Mouse (Mus musculus) myocyte (in vitro differentiated cells): ENCODE measurements around the gene Prnp.

Experiments used
- CEBPB ChIP-seq: IDR thresholded peaks from 2 replicates; pipeline ENCODE4 v1.6.1; 2011; ENCODE audit warnings: mild to moderate bottlenecking, moderate library complexity; ENCODE audit not compliant: poor library complexity, insufficient read depth, severe bottlenecking
- E2F4 ChIP-seq: IDR thresholded peaks from one replicate; pipeline ENCODE4 v1.6.1; 2011; ENCODE audit warnings: mild to moderate bottlenecking, control low read depth, moderate library complexity; ENCODE audit not compliant: insufficient read depth
- MAX ChIP-seq: IDR thresholded peaks from one replicate; pipeline ENCODE4 v1.6.1; 2011; ENCODE audit warnings: low read depth, mild to moderate bottlenecking, control low read depth
- MYOD1 ChIP-seq, 3 experiments: IDR thresholded peaks; one replicate each; pipeline ENCODE4 v1.6.1; 2011; ENCODE audit warnings: control low read depth in 2 of 3, low read depth in 2 of 3, mild to moderate bottlenecking in 2 of 3, moderate library complexity in 1 of 3; ENCODE audit not compliant: insufficient read length in 2 of 3, control insufficient read depth in 1 of 3
- MYOG ChIP-seq, 3 experiments: IDR thresholded peaks; one replicate each; pipeline ENCODE4 v1.6.1; 2011; ENCODE audit warnings: control low read depth in 2 of 3, low read depth in 2 of 3, mild to moderate bottlenecking in 2 of 3; ENCODE audit not compliant: insufficient read length in 2 of 3, control insufficient read depth in 1 of 3, insufficient read depth in 1 of 3
- POLR2A ChIP-seq: IDR thresholded peaks from one replicate; pipeline ENCODE4 v1.6.1; 2011; ENCODE audit warnings: low read depth, mild to moderate bottlenecking, control low read depth, moderate library complexity; ENCODE audit not compliant: insufficient read length
- POLR2AphosphoS2 ChIP-seq: IDR thresholded peaks from one replicate; pipeline ENCODE4 v1.6.1; 2011; ENCODE audit warnings: low read depth, control low read depth; ENCODE audit not compliant: insufficient read length
- REST ChIP-seq: IDR thresholded peaks from one replicate; pipeline ENCODE4 v1.6.1; 2011; ENCODE audit warnings: mild to moderate bottlenecking, control low read depth, moderate library complexity; ENCODE audit not compliant: insufficient read depth, insufficient read length
- SRF ChIP-seq: IDR thresholded peaks from one replicate; pipeline ENCODE4 v1.6.1; 2011; ENCODE audit warnings: low read depth; ENCODE audit not compliant: control insufficient read depth, insufficient read length
- TCF12 ChIP-seq: IDR thresholded peaks from one replicate; pipeline ENCODE4 v1.6.1; 2011; ENCODE audit warnings: mild to moderate bottlenecking, control low read depth; ENCODE audit not compliant: poor library complexity, insufficient read depth, severe bottlenecking
- TCF3 ChIP-seq: IDR thresholded peaks from one replicate; pipeline ENCODE4 v1.6.1; 2011; ENCODE audit warnings: low read depth, control low read depth; ENCODE audit not compliant: insufficient read length
- USF1 ChIP-seq: IDR thresholded peaks from one replicate; pipeline ENCODE4 v1.6.1; 2011; ENCODE audit warnings: low read depth, mild to moderate bottlenecking, control low read depth, moderate library complexity

DNA sequence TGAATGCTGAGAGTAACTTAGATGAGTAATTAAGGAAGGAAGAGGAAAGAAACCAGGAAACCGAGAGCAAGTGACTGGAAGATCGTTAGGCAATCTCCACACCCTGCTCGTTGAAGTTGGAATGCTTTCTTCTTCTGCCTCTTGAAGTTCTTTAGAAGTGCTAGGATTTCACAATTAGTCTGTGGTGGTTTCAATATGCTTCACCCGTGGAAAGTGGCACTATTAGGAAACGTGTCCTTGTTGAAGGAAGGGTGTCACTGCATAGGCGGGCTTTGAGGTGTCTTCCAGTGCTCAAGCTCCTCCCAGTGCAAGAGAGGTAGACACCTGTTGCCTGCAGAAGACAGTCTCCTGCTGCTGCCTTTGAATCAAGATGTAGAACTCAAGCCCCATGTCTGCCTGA lies 4.0 kb upstream of the Prnp start:
- TF ChIP-seq MYOG (IDR thresholded peaks at IDR 0.05; ENCODE audit: control insufficient read depth in 1 of 3, insufficient read depth in 1 of 3, insufficient read length in 2 of 3, low read depth in 2 of 3): no peak
- no peak for TF ChIP-seq USF1
- no peak for TF ChIP-seq POLR2A
- no peak for TF ChIP-seq POLR2AphosphoS2
- TF ChIP-seq TCF3: no peak
- TF ChIP-seq TCF12: no peak
- no peak for TF ChIP-seq E2F4
- no peak for TF ChIP-seq MAX
- TF ChIP-seq MYOD1 (IDR thresholded peaks at IDR 0.05; ENCODE audit: control insufficient read depth in 1 of 3, insufficient read length in 2 of 3, low read depth in 2 of 3): no peak
- no peak for TF ChIP-seq CEBPB
- TF ChIP-seq REST: no peak
- no peak for TF ChIP-seq SRF
